Mouse (Mus musculus) liver, embryonic 14.5 days (tissue): ENCODE measurements at regions not wholly inside any gene's neighbourhood (a gene's known extent, or its start where the extent isn't known, plus 50 kb on each side); places are given as distances from the start of the nearest gene placed in this dataset.

Experiments used
- CTCF ChIP-seq: IDR thresholded peaks from 2 replicates; pipeline ENCODE4 v1.5.1; 2016; ENCODE audit warnings: antibody characterized with exemption, low read depth, control low read depth
- EP300 ChIP-seq: IDR thresholded peaks from 2 replicates; pipeline ENCODE4 v1.6.1; 2016; ENCODE audit warnings: antibody characterized with exemption, low read depth

DNA sequence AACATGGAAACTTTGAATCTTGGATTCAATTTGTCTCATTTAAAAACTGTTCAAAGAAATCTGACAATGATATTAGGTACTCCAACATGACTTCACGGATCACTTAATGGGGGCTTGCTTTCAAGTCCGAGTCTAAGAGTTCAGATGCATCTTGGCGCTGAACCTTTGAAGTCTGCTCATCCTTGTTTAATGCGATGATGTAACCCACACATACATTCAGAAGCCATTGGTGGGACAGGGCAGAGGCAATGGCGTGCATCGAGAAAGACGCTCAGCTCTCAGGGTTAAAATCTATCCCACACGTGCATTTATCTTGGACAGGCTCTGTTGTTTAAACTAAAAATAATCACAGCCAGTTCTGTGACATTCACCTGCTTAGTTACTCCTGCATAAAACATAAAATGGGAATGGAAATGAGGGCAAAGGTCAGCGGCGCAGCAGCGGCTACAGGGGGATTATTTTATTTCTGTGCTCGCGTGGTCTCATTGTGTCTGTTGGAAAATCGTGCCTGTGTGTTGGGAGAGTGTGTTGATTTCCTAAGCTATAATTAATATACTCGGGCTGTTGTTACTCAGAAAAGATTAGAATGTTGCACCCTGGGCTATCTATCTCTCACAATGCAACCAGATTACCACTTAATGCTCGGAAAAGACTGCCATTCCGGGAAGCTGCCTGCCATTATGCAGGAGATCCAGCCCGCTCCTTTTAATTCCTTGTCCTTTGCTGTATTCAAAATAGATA lies 754.5 kb downstream of the Nedd1 start:
- TF ChIP-seq EP300 (no peak), CTCF (no peak)
